Mouse (Mus musculus): ENCODE data around the gene Fbxo36. TPM values are rescaled to one million over a fixed set of nuclear protein-coding genes. Genes with fewer than 3 reads are reported as not detected.

The Fbxo36 gene
- polyA plus RNA-seq, 1 experiment from 2014 or later = 6.9 TPM

DNA sequence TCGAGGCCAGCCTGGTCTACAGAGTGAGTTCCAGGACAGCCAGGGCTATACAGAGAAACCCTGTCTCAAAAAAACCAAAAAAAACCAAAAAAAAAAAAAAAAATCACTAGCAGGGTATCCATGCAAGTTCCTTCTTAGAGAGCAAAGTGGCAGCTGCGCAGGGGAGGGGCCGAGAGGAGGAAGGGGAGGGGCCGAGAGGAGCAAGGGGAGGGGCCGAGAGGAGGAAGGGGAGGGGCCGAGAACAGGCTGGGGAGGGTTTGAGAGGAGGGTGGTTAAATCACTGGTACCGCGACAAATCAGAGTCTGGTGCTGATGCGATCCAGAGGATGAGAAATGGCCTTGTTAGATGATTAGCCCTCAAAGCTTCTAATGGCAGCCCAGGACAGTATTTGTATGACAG is 52.1 kb downstream of the Fbxo36 start:
- no peak for ATAC-seq (replicated peaks; ENCODE audit: extremely low read depth, insufficient read depth, low FRiP score)
- WGBS = 92% methylated on average over 9 of the region's 9 CpGs

DNA sequence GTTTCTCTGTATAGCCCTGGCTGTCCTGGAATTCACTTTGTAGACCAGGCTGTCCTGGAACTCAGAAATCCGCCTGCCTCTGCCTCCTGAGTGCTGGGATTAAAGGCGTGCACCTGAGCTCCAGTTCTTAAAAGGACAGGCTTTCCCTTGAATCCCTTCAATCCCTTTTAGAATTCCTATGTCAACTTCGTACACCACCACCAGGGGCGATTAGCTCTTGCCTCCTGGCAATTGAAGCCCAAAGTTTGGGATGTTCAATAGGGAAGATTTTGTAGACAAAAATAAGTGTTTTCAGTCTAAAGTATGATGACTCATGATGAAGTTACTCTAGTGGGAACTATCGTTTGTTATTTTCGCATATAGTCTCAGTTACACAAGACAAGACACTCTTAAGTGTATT is 57.7 kb downstream of the Fbxo36 start:
- Histone ChIP-seq H3K4me1 (ENCODE audit: control insufficient read depth, insufficient read depth, low read length) (no peaks in the 10 kb centered on the region), H3K4me2 (ENCODE audit: low read depth, low read length) (no peak overlapping the region), H3K36me3 (ENCODE audit: control insufficient read depth, insufficient read depth) (no peaks in the 10 kb centered on the region), H3K4me3 (ENCODE audit: low read length) (no peak overlapping the region), H3K27me3 (ENCODE audit: control insufficient read depth, insufficient read depth, low read length) (no peaks in the 10 kb centered on the region), H3K9me3 (replicated peaks; ENCODE audit: control insufficient read depth, low read length) (no peaks in the 10 kb centered on the region), H3K9ac (ENCODE audit: low read length) (no peak overlapping the region), H3K27ac (ENCODE audit: low read length) (no peak overlapping the region)
- WGBS = 77% methylated on average over 6 of the region's 6 CpGs
- no peak for ATAC-seq (replicated peaks; ENCODE audit: extremely low read depth, insufficient read depth, low FRiP score)

More for the DNA sequence above, 52.1 kb downstream of the Fbxo36 start:
- no peaks in the 10 kb centered on the region for H3K27me3 ChIP-seq (ENCODE audit: control insufficient read depth, insufficient read depth, low read length)
- H3K9me3 ChIP-seq (replicated peaks; ENCODE audit: control insufficient read depth, low read length) = no peaks in the 10 kb centered on the region
- no peak overlapping the region for H3K4me3 ChIP-seq (ENCODE audit: low read length)
- H3K9ac ChIP-seq (ENCODE audit: low read length) = no peak overlapping the region
- no peak overlapping the region for H3K27ac ChIP-seq (ENCODE audit: low read length)
- H3K36me3 ChIP-seq (ENCODE audit: control insufficient read depth, insufficient read depth) = no peaks in the 10 kb centered on the region
- H3K4me1 ChIP-seq (ENCODE audit: control insufficient read depth, insufficient read depth, low read length) = no peaks in the 10 kb centered on the region
- H3K4me2 ChIP-seq (ENCODE audit: low read depth, low read length) = no peak overlapping the region

DNA sequence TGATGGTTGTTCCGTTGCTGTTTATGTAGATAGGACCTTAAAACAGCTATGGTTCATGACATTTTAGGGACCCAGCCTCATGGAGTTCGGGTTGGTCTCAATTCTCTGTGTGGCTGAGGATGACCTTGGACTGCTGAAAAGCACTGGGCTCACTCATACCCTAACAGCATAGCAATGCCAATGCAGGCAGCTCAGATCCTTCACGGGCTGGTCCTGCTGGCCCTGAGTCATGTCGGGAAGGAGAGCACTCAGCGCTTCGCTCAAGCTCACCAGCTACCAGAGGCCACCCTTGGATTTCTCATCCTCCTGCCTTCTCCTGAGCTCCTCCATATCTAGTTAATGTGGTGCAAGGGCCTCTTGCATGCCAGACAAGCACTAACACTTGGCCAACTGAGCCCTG is 59.5 kb downstream of the Fbxo36 start:
- H3K4me2 ChIP-seq (ENCODE audit: low read depth, low read length) = no peak overlapping the region
- H3K27me3 ChIP-seq (ENCODE audit: control insufficient read depth, insufficient read depth, low read length) = no peaks in the 10 kb centered on the region
- no peak overlapping the region for H3K4me3 ChIP-seq (ENCODE audit: low read length)
- no peaks in the 10 kb centered on the region for H3K4me1 ChIP-seq (ENCODE audit: control insufficient read depth, insufficient read depth, low read length)
- H3K9me3 ChIP-seq (replicated peaks; ENCODE audit: control insufficient read depth, low read length) = no peaks in the 10 kb centered on the region
- no peaks in the 10 kb centered on the region for H3K36me3 ChIP-seq (ENCODE audit: control insufficient read depth, insufficient read depth)
- WGBS = 92% methylated on average over 6 of the region's 6 CpGs
- no peak for ATAC-seq (replicated peaks; ENCODE audit: extremely low read depth, insufficient read depth, low FRiP score)
- no peak overlapping the region for H3K9ac ChIP-seq (ENCODE audit: low read length)
- H3K27ac ChIP-seq (ENCODE audit: low read length) = no peak overlapping the region

- H3K27ac ChIP-seq (ENCODE audit: low read length) = no peak overlapping the region
- no peak for ATAC-seq (replicated peaks; ENCODE audit: extremely low read depth, insufficient read depth, low FRiP score)
- WGBS = 85% methylated on average over 2 of the region's 2 CpGs
- no peak overlapping the region for H3K9ac ChIP-seq (ENCODE audit: low read length)
- no peaks in the 10 kb centered on the region for H3K27me3 ChIP-seq (ENCODE audit: control insufficient read depth, insufficient read depth, low read length)
- no peaks in the 10 kb centered on the region for H3K36me3 ChIP-seq (ENCODE audit: control insufficient read depth, insufficient read depth)
- H3K9me3 ChIP-seq (replicated peaks; ENCODE audit: control insufficient read depth, low read length) = no peaks in the 10 kb centered on the region
- H3K4me2 ChIP-seq (ENCODE audit: low read depth, low read length) = no peak overlapping the region
- H3K4me3 ChIP-seq (ENCODE audit: low read length) = no peak overlapping the region
- no peaks in the 10 kb centered on the region for H3K4me1 ChIP-seq (ENCODE audit: control insufficient read depth, insufficient read depth, low read length)
Observed at GRCm38 (mm10) chr1:84904467-84904866, 64.8 kb downstream of the Fbxo36 start.

DNA sequence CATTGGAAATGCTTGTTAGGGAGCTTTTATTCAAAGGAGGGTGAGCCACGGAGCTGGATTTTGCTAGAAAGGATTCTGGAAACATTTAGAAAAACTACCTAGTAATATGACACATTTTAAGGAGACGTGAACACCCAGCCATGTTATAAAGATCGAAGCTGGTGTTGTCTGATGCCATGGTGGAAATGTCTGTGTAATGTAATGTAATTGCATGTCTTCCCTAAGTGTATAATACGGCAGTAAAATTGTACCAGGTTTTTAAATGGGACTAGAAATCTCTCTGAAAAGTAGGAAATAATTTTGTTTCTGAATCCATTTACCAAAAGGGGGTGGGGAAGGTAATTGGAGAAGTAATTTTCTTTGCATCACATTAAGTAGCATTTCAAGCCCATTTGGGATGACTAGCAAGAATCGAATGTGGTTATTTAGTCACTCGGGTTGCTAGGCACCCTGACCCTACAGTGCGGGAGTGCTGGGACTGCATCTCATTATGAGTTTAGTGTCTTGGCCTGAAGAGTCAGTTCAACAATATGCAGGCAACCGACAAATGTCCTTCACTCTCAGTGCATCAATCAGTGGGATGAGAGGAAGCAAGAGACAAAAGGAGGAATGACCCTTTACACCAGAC is 70.7 kb downstream of the Fbxo36 start:
- Histone ChIP-seq H3K27me3 (ENCODE audit: control insufficient read depth, insufficient read depth, low read length) (no peaks in the 10 kb centered on the region), H3K4me1 (ENCODE audit: control insufficient read depth, insufficient read depth, low read length) (no peaks in the 10 kb centered on the region), H3K4me3 (ENCODE audit: low read length) (no peak overlapping the region), H3K27ac (ENCODE audit: low read length) (no peak overlapping the region), H3K4me2 (ENCODE audit: low read depth, low read length) (no peak overlapping the region), H3K9ac (ENCODE audit: low read length) (no peak overlapping the region), H3K9me3 (replicated peaks; ENCODE audit: control insufficient read depth, low read length) (no peaks in the 10 kb centered on the region), H3K36me3 (ENCODE audit: control insufficient read depth, insufficient read depth) (no peaks in the 10 kb centered on the region)
- WGBS = 77% methylated on average over 8 of the region's 8 CpGs
- no peak for ATAC-seq (replicated peaks; ENCODE audit: extremely low read depth, insufficient read depth, low FRiP score)

DNA sequence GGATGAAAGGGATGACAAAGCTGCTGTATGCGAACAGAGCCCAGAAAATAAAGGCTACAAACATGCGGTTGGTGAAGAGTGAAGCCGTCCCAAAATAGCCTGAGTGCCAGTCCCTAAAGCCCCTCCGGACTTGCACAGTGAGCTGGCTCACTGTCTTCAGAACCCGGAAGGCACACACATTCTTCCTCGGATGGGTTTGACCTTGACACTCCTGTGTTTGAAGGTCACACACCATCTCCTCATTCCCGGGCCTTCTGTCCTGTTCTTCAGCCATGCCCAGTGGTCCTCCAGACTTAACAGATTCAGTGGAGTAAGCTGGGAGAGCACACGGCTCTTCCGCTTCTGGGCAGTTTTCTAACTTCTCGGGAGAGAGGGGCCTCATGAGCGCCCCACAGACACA is 72.9 kb downstream of the Fbxo36 start:
- Histone ChIP-seq H3K27ac (ENCODE audit: low read length) (no peak overlapping the region), H3K27me3 (ENCODE audit: control insufficient read depth, insufficient read depth, low read length) (no peaks in the 10 kb centered on the region), H3K36me3 (ENCODE audit: control insufficient read depth, insufficient read depth) (no peaks in the 10 kb centered on the region), H3K4me1 (ENCODE audit: control insufficient read depth, insufficient read depth, low read length) (no peaks in the 10 kb centered on the region), H3K4me2 (ENCODE audit: low read depth, low read length) (no peak overlapping the region), H3K9ac (ENCODE audit: low read length) (no peak overlapping the region), H3K9me3 (replicated peaks; ENCODE audit: control insufficient read depth, low read length) (no peaks in the 10 kb centered on the region), H3K4me3 (ENCODE audit: low read length) (no peak overlapping the region)
- no peak for ATAC-seq (replicated peaks; ENCODE audit: extremely low read depth, insufficient read depth, low FRiP score)
- 79% methylated on average over 11 of the region's 11 CpGs for WGBS

GRCm38 (mm10) chr1:84915010-84915409 is 75.4 kb downstream of the Fbxo36 start:
- H3K4me2 ChIP-seq (ENCODE audit: low read depth, low read length) = no peak overlapping the region
- no peak overlapping the region for H3K9ac ChIP-seq (ENCODE audit: low read length)
- no peak overlapping the region for H3K4me3 ChIP-seq (ENCODE audit: low read length)
- no peak overlapping the region for H3K27ac ChIP-seq (ENCODE audit: low read length)
- 90% methylated on average over 4 of the region's 4 CpGs for WGBS
- ATAC-seq (replicated peaks; ENCODE audit: extremely low read depth, insufficient read depth, low FRiP score) = no peak
- H3K36me3 ChIP-seq (ENCODE audit: control insufficient read depth, insufficient read depth) = no peaks in the 10 kb centered on the region
- H3K4me1 ChIP-seq (ENCODE audit: control insufficient read depth, insufficient read depth, low read length) = no peaks in the 10 kb centered on the region
- no peaks in the 10 kb centered on the region for H3K9me3 ChIP-seq (replicated peaks; ENCODE audit: control insufficient read depth, low read length)
- no peaks in the 10 kb centered on the region for H3K27me3 ChIP-seq (ENCODE audit: control insufficient read depth, insufficient read depth, low read length)

DNA sequence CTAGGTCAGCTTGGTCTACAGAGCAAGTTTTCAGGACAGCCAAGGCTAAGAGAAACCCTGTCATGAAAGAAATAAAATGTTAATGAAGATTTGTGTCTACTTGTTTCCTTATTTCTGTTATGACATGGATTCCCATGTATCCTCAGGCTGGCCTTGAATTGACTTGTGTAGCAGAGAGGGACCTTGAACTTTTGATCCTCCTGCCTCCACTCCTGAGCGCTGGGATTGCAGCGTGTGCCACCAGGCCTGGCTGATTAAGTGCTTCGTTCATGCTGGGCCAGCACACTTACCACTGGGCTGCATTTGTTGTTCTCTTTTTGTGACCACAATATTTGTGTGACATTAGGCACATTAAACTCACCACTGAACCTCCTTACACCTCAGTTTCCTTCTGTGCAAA is 79.2 kb downstream of the Fbxo36 start:
- Histone ChIP-seq H3K9me3 (replicated peaks; ENCODE audit: control insufficient read depth, low read length) (no peaks in the 10 kb centered on the region), H3K27ac (ENCODE audit: low read length) (no peak overlapping the region), H3K4me2 (ENCODE audit: low read depth, low read length) (no peak overlapping the region), H3K4me3 (ENCODE audit: low read length) (no peak overlapping the region), H3K4me1 (ENCODE audit: control insufficient read depth, insufficient read depth, low read length) (no peaks in the 10 kb centered on the region; the same call in 1 of the 2 replicates), H3K36me3 (ENCODE audit: control insufficient read depth, insufficient read depth) (no peaks in the 10 kb centered on the region), H3K9ac (ENCODE audit: low read length) (no peak overlapping the region), H3K27me3 (ENCODE audit: control insufficient read depth, insufficient read depth, low read length) (no peaks in the 10 kb centered on the region)
- 84% methylated on average over 3 of the region's 3 CpGs for WGBS
- no peak for ATAC-seq (replicated peaks; ENCODE audit: extremely low read depth, insufficient read depth, low FRiP score)

DNA sequence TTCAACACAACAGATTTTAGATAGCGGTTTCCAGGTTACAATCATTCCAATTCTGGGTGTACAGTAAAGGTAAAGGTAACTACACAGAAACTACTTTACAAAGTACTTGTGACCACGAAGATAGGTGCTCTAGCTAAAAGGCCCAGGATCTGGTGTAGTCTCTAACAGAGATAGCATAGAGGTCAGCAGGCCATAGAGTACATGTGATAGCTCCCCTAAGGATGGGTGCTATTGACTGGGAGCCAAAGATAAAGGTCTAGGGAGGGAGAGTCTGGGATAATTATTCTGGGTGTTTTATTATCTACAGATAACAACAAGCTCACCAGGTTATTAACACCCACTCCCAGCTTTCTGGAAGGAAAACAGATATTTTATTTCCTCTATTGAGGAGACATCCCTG is 83.8 kb downstream of the Fbxo36 start:
- 72% methylated on average over 2 of the region's 2 CpGs for WGBS
- no peak for ATAC-seq (replicated peaks; ENCODE audit: extremely low read depth, insufficient read depth, low FRiP score)
- Histone ChIP-seq H3K27ac (ENCODE audit: low read length) (no peak overlapping the region), H3K9ac (ENCODE audit: low read length) (no peak overlapping the region), H3K4me3 (ENCODE audit: low read length) (no peak overlapping the region), H3K36me3 (ENCODE audit: control insufficient read depth, insufficient read depth) (no peaks in the 10 kb centered on the region), H3K4me1 (ENCODE audit: control insufficient read depth, insufficient read depth, low read length) (no peaks in the 10 kb centered on the region; the same call in 1 of the 2 replicates), H3K9me3 (replicated peaks; ENCODE audit: control insufficient read depth, low read length) (no peaks in the 10 kb centered on the region), H3K27me3 (ENCODE audit: control insufficient read depth, insufficient read depth, low read length) (no peaks in the 10 kb centered on the region), H3K4me2 (ENCODE audit: low read depth, low read length) (no peak overlapping the region)
